Mouse (Mus musculus) cerebellum, postnatal 4 days (tissue): Measurements from ENCODE around the gene Cfap57.
A peak's percentile ranks its signal among the peaks of the same experiment; 100 is the strongest.

Experiments used
- DNase-seq, 2 experiments: peaks; one replicate each; pipeline ENCODE4 v3.0.0; 2022; ENCODE audit warnings: low spot score in 2 of 2, mixed read lengths in 1 of 2

The Cfap57 gene

GRCm38 (mm10) chr4:118564062-118564925 lies 56.3 kb downstream of the Cfap57 start:
- DNase-seq = no peak

- no peak for DNase-seq
Observed at GRCm38 (mm10) chr4:118553039-118553649, 67.4 kb downstream of the Cfap57 start.

- peak in 1 of 2 experiments; percentile 65 for DNase-seq
Observed at GRCm38 (mm10) chr4:118548130-118548480, 72.5 kb downstream of the Cfap57 start.

- peak; percentile 70 to 95 for DNase-seq
Observed at GRCm38 (mm10) chr4:118547424-118548129, 73.0 kb downstream of the Cfap57 start.

GRCm38 (mm10) chr4:118544441-118545127 lies 76.0 kb downstream of the Cfap57 start:
- DNase-seq = no peak

GRCm38 (mm10) chr4:118543592-118544260 lies 76.9 kb downstream of the Cfap57 start, which contains the start of gene Tmem125:
Tmem125 (minus strand) TSS chr4:118544044.
- DNase-seq = no peak

GRCm38 (mm10) chr4:118543158-118543530 lies 77.4 kb downstream of the Cfap57 start:
- no peak for DNase-seq

- no peak for DNase-seq
Observed at GRCm38 (mm10) chr4:118542510-118543157, 77.9 kb downstream of the Cfap57 start.

- DNase-seq = no peak
Observed at GRCm38 (mm10) chr4:118539904-118540303, 80.7 kb downstream of the Cfap57 start.

- no peak for DNase-seq
Observed at GRCm38 (mm10) chr4:118537801-118538200, 82.8 kb downstream of the Cfap57 start.

GRCm38 (mm10) chr4:118535610-118536009 lies 85.0 kb downstream of the Cfap57 start:
- DNase-seq = no peak

- no peak for DNase-seq
Observed at GRCm38 (mm10) chr4:118533605-118534004, 87.0 kb downstream of the Cfap57 start.

- DNase-seq = no peak
Observed at GRCm38 (mm10) chr4:118533156-118533555, 87.4 kb downstream of the Cfap57 start.

GRCm38 (mm10) chr4:118532663-118533062 lies 87.9 kb downstream of the Cfap57 start:
- no peak for DNase-seq

- DNase-seq = no peak
Observed at GRCm38 (mm10) chr4:118527720-118528119, 92.9 kb downstream of the Cfap57 start.

- DNase-seq = no peak
Observed at GRCm38 (mm10) chr4:118527335-118527681, 93.3 kb downstream of the Cfap57 start.

- no peak for DNase-seq
Observed at GRCm38 (mm10) chr4:118526408-118527334, 93.9 kb downstream of the Cfap57 start, which contains the start of gene 2610528J11Rik. 2610528J11Rik (plus strand) TSS chr4:118526999.

- no peak for DNase-seq
Observed at GRCm38 (mm10) chr4:118525779-118526178, 94.8 kb downstream of the Cfap57 start.

- no peak for DNase-seq
Observed at GRCm38 (mm10) chr4:118523976-118524375, 96.6 kb downstream of the Cfap57 start.

- no peak for DNase-seq
Observed at GRCm38 (mm10) chr4:118522248-118522647, 98.3 kb downstream of the Cfap57 start.
